Mouse (Mus musculus) small intestine, adult 2 months (tissue): ENCODE data around the gene Nkain2. TPM values are rescaled to one million over a fixed set of nuclear protein-coding genes. Genes with fewer than 3 reads are reported as not detected.

ENCODE experiments used
- H3K27ac ChIP-seq: fragments of 200-500 bp; 2 replicates; pipeline ENCODE4 v1.5.1; 2012; ENCODE audit warnings: low read depth, low read length, control low read depth, inconsistent platforms; ENCODE audit not compliant: insufficient read depth
- H3K27me3 ChIP-seq: fragments of 200-500 bp; 2 replicates; pipeline ENCODE4 v1.6.1; 2012; ENCODE audit warnings: mild to moderate bottlenecking, moderate library complexity, low read length, inconsistent platforms; ENCODE audit not compliant: control insufficient read depth, insufficient read depth
- H3K36me3 ChIP-seq: fragments of 200-500 bp; 2 replicates; pipeline ENCODE4 v1.6.1; 2012; ENCODE audit warnings: mild to moderate bottlenecking, low read length, control low read depth, inconsistent platforms; ENCODE audit not compliant: control insufficient read depth, insufficient read depth
- H3K4me1 ChIP-seq: fragments of 200-500 bp; 2 replicates; pipeline ENCODE4 v1.6.1; 2012; ENCODE audit warnings: low read length, inconsistent platforms, mixed read lengths; ENCODE audit not compliant: control insufficient read depth, insufficient read depth, insufficient read length
- H3K4me3 ChIP-seq: fragments of 200-500 bp; 2 replicates; pipeline ENCODE4 v1.5.1; 2012; ENCODE audit warnings: low read depth, mild to moderate bottlenecking, control low read depth, inconsistent platforms, low read length, moderate library complexity
- CTCF ChIP-seq: fragments of 200-500 bp; IDR thresholded peaks from 2 replicates; pipeline ENCODE4 v1.5.1; 2012; ENCODE audit warnings: low read depth, mild to moderate bottlenecking, control low read depth, inconsistent platforms, low read length, moderate library complexity, mixed read lengths; ENCODE audit not compliant: insufficient replicate concordance, insufficient read length; ENCODE audit errors: extremely low read depth
- POLR2A ChIP-seq: fragments of 200-500 bp; IDR thresholded peaks from 2 replicates; pipeline ENCODE4 v1.6.1; 2012; ENCODE audit warnings: low read depth, mild to moderate bottlenecking, control low read depth, inconsistent platforms, low read length, moderate library complexity
- WGBS: fragments of 180-500 bp; shearing (Covaris S2); methylation state at CpG from one replicate; pipeline ENCODE4 v1.1.7; 2018; 5-methylcytosine and 5-hydroxymethylcytosine counted together
- polyA plus RNA-seq: library from polyadenylated mRNA; depleted of rRNA; stranded (reverse); fragments of >200 nt; gene quantifications from 2 replicates; pipeline ENCODE4 v1.2.3, GENCODE M21; 2012

The Nkain2 gene
- polyA plus RNA-seq, 1 experiment, result not detected

- Histone ChIP-seq H3K36me3 (no peaks in the 10 kb centered on the region), H3K27me3 (no peaks in the 10 kb centered on the region), H3K4me1 (no peaks in the 10 kb centered on the region), H3K27ac (no peak overlapping the region), H3K4me3 (no peak overlapping the region)
- WGBS, result 76% methylated on average over 2 of the region's 2 CpGs
- no peak for TF ChIP-seq POLR2A
- no peak for TF ChIP-seq CTCF
Observed at GRCm38 (mm10) chr10:32576559-32577275, 313.5 kb downstream of the Nkain2 start.

- H3K4me3 ChIP-seq, result no peak overlapping the region
- no peaks in the 10 kb centered on the region for H3K36me3 ChIP-seq
- no peaks in the 10 kb centered on the region for H3K27me3 ChIP-seq
- TF ChIP-seq POLR2A, result no peak
- H3K4me1 ChIP-seq, result no peaks in the 10 kb centered on the region
- WGBS, result 56% methylated on average over 3 of the region's 3 CpGs
- H3K27ac ChIP-seq, result no peak overlapping the region
Observed at GRCm38 (mm10) chr10:32557673-32558072, 332.6 kb downstream of the Nkain2 start.

GRCm38 (mm10) chr10:32536057-32536456, 354.2 kb downstream of the Nkain2 start:
- 100% methylated on average over 1 of the region's 1 CpGs for WGBS

GRCm38 (mm10) chr10:32510821-32511220, 379.4 kb downstream of the Nkain2 start:
- 76% methylated on average over 1 of the region's 1 CpGs for WGBS
- Histone ChIP-seq H3K36me3 (no peaks in the 10 kb centered on the region), H3K4me3 (no peak overlapping the region), H3K27me3 (no peaks in the 10 kb centered on the region), H3K4me1 (no peaks in the 10 kb centered on the region), H3K27ac (no peak overlapping the region)
- TF ChIP-seq POLR2A (no peak), CTCF (no peak)

More at GRCm38 (mm10) chr10:32536057-32536456, 354.2 kb downstream of the Nkain2 start:
- Histone ChIP-seq H3K27ac (no peak overlapping the region), H3K27me3 (no peaks in the 10 kb centered on the region), H3K4me3 (no peak overlapping the region), H3K36me3 (no peaks in the 10 kb centered on the region), H3K4me1 (no peaks in the 10 kb centered on the region)
- no peak for TF ChIP-seq POLR2A
- TF ChIP-seq CTCF, result no peak

- 66% methylated on average over 1 of the region's 1 CpGs for WGBS
- H3K27ac ChIP-seq, result no peak overlapping the region
- no peak overlapping the region for H3K4me3 ChIP-seq
Observed at GRCm38 (mm10) chr10:32494591-32495182, 395.6 kb downstream of the Nkain2 start.

GRCm38 (mm10) chr10:32493600-32493999, 396.7 kb downstream of the Nkain2 start:
- Histone ChIP-seq H3K4me1 (no peaks in the 10 kb centered on the region), H3K36me3 (no peaks in the 10 kb centered on the region), H3K27ac (no peak overlapping the region), H3K27me3 (no peaks in the 10 kb centered on the region), H3K4me3 (no peak overlapping the region)
- TF ChIP-seq CTCF (no peak), POLR2A (no peak)
- WGBS, result 60% methylated on average over 1 of the region's 1 CpGs

More at GRCm38 (mm10) chr10:32494591-32495182, 395.6 kb downstream of the Nkain2 start:
- no peaks in the 10 kb centered on the region for H3K27me3 ChIP-seq
- no peaks in the 10 kb centered on the region for H3K36me3 ChIP-seq
- TF ChIP-seq CTCF (no peak), POLR2A (no peak)
- H3K4me1 ChIP-seq, result no peaks in the 10 kb centered on the region

- no peak overlapping the region for H3K27ac ChIP-seq
Observed at GRCm38 (mm10) chr10:32462726-32463125, 427.5 kb downstream of the Nkain2 start.

GRCm38 (mm10) chr10:32439932-32440519, 450.2 kb downstream of the Nkain2 start:
- H3K4me1 ChIP-seq, result no peaks in the 10 kb centered on the region
- H3K27me3 ChIP-seq, result no peaks in the 10 kb centered on the region
- WGBS, result 73% methylated on average over 3 of the region's 3 CpGs
- TF ChIP-seq POLR2A (no peak), CTCF (no peak)
- H3K4me3 ChIP-seq, result no peak overlapping the region
- no peak overlapping the region for H3K27ac ChIP-seq
- no peaks in the 10 kb centered on the region for H3K36me3 ChIP-seq

More at GRCm38 (mm10) chr10:32462726-32463125, 427.5 kb downstream of the Nkain2 start:
- TF ChIP-seq CTCF (no peak), POLR2A (no peak)
- H3K4me1 ChIP-seq, result no peaks in the 10 kb centered on the region
- H3K27me3 ChIP-seq, result no peaks in the 10 kb centered on the region
- 73% methylated on average over 2 of the region's 2 CpGs for WGBS
- no peak overlapping the region for H3K4me3 ChIP-seq
- no peaks in the 10 kb centered on the region for H3K36me3 ChIP-seq
